Mouse (Mus musculus) lung, postnatal 36 days (tissue): ENCODE measurements at regions not wholly inside any gene's neighbourhood (a gene's known extent, or its start where the extent isn't known, plus 50 kb on each side); places are given as distances from the start of the nearest gene placed in this dataset.
A peak's percentile ranks its signal among the peaks of the same experiment; 100 is the strongest.

ENCODE experiments used
- DNase-seq: peaks from one replicate; pipeline ENCODE4 v3.0.0; 2022; ENCODE audit warnings: mixed read lengths

DNA sequence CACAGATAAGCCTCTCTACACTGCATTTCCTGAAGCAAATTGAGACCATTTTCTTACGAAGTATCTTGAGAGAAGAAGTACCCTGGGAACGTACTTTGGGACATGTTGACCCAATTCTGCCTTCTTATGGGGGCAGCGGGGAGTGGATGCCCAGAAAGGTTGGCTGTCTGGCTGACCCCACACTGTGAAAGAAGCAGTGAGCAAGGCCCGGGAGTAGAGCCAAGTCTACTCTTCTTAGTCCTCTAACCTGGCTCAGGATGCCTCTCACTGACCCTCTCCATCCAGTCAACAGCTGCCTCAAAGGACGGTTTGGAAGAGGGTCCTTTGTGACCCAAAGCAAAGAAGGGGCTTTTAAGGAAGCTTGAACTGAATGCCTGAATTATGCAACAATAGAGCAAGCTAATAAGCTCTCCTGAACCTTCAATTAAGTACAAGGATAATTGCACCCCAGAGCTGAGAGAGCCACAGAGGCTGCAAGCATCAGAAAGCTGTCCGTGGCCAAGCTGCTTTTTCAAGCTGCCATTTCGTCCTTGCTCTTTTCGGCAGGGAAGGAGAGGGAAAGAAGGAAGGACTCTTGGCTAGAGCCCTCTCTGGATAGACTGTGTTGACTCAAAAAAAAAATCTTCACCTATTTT lies 70.3 kb downstream of the Pctp start:
- DNase-seq = no peak

DNA sequence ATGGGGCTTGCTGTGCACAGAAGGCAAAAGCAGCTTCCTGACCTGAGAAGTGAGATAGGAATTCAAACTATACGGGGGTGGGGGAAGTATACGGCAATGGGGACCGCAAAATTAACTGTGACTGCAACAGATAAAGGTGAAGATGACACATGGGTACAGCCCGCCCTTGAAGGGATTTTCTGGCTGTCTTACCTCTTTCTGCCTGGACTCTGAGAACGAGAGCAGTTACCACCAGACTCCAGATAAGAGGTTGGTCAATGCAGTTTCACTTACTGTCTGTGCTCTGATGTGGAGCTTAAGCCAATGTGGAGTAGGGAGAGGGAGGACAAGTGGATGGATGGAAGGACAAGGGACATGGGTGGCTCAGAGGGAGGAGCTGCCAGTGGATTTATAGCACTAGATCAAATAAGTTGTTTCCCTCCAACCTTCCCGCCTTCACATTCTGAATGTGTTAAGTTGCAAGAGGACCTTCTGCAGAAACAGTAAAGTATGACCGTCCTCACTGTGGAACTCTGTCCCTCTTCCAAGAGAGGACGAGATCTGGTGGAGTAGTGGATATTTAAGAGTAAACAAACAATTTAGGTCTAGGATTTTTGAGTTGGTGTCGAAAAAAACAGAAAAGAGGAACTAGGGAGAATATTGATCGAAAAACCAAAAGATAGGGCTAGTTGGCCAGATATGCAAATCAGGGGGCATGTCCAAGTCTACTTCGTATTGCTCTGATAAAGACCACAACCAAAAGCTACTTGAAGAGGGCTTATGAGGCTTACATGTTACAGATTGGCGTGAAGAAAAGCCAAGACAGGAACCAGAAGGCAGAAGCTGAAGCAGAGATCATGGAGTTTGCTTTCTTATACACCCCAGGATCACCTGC lies 73.3 kb downstream of the Pctp start:
- DNase-seq = no peak

DNA sequence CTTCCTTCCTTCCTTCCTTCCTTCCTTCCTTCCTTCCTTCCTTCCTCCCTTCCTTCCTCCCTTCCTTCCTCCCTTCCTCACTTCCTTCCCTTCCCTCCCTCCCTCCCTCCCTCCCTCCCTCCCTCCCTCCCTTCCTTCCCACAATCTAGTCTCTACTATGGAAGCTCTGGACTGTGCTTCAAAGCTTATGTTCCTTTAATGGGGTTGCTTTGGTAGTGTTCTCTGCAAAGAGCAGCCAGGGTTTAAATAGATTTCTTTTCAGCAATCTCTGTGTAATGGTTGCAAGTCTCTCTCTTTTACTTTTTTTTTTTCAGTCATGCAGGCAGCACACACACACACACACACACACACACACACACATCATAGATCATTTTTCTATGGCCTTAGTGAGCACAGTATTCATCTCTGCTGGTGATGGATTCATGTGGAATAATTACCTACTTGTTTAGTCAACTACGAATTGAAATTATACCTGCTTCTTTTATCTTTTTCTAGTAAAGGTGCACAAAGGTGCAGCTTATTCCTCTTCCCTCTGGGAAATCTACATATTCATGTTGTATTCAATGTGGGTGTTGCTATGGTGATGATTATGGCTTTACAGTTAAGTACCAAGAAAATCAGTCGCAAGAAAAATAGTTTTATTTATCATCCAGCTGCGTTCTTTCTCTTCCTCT lies 75.1 kb downstream of the Pctp start:
- DNase-seq = no peak

GRCm38 (mm10) chr11:89922551-89922950 lies 80.1 kb downstream of the Pctp start:
- no peak for DNase-seq

DNA sequence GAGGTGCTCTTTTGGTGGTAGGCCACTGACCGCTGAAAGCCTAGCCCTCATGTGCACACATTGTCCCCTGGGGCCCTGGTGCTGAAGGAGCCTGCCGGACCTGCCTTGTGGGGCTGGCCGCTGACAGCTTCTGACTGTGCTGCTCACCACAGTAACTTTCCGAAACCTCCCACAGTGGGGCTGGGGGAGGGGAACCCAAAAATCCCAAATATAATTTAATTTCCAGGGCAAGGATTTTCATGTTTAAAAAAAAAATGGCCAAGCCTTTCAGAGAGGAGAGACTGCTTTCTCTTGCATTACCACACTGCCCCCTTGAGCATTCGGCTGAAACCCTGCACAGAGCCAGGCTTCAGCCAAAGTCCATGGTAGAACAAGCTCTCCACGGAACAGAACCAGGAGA lies 81.5 kb downstream of the Pctp start:
- DNase-seq = peak; percentile 51

DNA sequence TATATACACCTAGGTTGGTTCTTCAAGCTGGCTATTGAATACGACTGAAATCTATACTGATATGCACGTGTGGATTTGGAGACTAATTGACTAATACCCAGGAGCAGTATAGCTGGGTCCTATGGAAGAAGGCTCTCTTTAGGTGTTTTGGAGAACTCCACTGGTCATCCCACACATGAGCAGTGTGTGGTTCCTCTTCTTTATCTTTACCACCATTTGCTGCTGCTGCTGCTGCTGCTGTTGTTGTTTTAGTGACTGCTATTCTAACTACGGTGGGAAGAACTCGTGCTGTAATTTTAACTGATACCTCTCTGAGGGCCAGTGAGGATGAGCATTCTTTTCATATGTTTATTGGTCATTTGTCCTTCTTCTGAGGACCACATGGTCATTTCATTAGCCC lies 86.9 kb downstream of the Pctp start:
- DNase-seq = no peak

GRCm38 (mm10) chr11:89914577-89914976 lies 88.1 kb downstream of the Pctp start:
- DNase-seq = no peak

DNA sequence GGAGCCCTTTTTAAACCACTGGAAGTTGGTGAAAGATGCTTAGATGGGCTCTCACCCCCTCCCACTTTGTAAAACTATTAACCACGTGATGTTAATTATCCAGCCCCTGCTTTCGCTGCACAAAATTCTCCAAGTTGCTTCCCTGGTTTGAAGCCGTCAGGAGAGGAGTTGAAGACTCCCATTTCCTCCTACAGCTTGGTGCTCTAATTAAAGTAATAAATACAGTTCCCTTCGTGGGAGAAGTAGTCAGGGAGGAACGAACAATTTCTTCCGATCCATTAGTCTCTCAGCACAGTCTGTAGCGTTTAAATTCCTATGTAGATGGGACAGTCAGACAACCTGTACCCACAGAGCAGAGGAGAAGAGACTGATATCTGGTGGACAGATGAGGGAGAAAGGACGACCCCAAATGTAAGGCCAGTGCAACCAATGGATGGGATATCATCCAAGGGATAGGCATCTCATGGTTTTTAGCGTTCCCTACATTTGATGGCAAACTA lies 101.4 kb downstream of the Pctp start:
- no peak for DNase-seq

DNA sequence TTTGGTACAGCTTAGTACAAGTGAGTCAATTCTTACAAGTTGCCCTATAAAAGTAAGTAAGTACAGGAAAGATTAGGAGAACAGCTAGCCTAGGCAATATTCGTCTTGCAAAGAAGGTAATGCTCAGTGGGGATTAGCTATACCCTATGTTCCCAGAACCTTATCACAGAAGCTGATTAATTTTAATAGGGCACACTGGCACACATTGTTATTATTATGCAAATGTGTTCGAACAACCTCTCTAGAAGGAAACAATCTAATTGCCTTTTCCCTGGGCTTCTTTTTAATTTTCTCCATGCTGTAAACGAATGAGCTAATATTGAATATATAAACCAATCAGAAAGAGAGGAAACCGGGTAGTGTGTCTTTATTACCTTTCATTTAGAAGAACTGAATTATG lies 104.2 kb downstream of the Pctp start:
- DNase-seq = no peak

DNA sequence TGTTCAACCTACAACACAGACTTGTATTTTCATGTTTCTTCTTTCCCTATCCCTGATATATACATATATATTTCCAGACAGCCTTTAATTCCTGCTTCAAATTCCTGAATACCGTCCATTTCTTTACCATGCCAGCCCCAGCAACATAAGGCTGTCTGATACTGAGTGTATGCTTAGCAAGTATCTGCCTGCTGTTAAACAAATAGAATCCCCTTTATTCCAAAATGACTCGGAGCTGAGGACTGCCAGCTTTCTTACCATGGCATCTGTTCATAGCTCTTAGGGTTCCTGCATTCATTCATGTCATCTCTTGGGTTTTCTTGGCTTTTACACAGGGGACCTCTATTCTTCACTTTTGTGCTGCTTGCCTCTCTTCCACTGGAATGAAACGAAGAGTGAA lies 105.8 kb downstream of the Pctp start:
- DNase-seq = no peak

- DNase-seq = no peak
Measured at GRCm38 (mm10) chr11:89871587-89871986, 94.1 kb upstream of the Ankfn1 start.

GRCm38 (mm10) chr11:89867575-89867974 lies 90.1 kb upstream of the Ankfn1 start:
- no peak for DNase-seq

DNA sequence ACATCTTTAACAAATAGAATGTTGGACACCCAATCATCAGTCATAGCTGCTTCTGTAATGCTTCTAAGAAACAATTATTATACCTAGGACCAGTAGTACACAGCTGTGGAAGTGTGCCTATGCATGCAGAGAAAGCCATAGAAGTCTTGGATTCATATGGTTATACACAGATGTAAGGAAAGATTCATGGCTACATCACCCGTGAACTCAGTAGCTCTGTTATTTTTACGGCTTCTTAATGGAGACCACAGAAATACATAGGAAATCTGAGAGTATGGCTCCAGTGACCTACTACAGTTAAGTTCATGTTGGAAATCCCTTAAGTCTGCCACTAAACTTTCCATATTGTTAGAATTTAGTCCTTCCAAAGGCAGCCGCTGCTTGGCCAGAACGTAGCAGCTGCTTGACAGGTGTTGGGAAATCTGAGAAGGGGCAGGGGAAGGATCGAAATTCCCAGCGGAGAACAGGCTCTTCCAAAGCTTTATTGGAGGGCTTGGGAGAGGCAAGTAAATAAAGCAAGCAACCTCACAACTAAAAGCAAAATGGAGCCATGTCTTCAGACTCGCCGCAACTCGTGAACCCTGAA lies 78.8 kb upstream of the Ankfn1 start:
- DNase-seq = no peak

DNA sequence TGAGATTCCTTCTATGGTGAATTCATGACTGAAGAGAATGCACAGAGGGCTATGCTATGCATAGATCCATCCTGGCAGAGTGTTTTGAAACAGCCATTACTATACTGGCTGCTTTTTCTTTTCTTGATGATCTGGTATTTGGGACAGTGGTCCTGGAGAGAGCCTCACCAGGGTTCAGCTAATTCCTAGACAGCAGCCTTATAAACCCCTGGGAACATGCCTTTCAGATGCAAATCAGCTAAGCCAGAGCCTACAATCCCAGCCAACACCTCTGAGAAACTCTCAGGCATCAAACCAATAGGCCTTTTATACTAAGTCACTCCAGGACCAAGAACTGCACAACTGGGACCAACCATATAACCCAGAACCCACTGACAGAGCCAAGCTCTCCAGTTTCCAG lies 64.4 kb upstream of the Ankfn1 start:
- no peak for DNase-seq

DNA sequence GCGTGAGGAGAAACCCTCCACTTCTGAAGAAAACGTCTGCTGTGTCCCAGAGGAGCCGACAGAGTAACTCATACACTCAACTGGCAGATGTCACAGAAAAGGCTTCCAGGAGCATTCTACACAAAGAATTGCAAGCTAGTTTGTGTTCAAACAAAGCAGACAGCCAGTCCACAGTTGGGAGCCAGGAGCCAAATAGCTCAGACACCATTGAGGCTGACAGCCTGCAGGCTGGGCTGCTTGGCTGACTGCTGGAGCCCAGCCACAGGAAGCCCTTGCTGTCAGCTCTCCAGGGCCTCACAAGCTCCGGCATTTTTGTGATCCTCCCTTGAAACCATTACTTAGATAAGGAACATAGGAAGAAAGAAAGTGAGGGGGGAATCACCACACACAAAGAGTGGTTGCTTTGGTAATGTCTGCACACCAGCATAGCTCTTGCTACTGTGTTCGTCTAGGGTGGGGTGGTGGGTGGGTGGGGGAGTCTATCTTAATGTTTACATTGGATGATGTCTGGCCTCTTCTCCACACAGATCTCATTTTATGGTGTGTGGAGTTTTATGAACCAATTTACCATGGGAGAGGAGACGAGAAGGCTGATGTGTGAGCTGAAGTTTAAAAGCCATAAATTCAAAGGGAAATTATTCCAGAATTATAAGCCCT lies 62.3 kb upstream of the Ankfn1 start:
- DNase-seq = peak; percentile 15

DNA sequence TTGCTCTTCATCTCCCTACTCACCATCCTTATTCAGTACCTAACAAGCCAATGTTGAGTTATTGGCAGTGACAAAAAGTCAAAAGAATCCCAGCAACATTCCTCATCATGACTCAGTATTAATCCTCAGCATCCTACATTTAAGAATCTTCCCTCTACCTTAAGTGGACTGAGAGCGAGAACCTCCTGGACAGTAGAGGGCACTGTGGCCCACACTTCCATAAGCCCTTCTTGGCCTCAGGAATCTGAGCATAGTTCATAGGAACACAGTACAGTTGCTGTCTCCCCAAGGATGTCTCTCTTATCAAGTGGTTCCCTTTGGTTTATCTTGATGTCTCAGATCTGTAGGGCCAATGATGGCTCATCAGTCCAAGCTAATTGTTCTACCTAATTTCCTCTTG lies 60.5 kb upstream of the Ankfn1 start:
- no peak for DNase-seq

DNA sequence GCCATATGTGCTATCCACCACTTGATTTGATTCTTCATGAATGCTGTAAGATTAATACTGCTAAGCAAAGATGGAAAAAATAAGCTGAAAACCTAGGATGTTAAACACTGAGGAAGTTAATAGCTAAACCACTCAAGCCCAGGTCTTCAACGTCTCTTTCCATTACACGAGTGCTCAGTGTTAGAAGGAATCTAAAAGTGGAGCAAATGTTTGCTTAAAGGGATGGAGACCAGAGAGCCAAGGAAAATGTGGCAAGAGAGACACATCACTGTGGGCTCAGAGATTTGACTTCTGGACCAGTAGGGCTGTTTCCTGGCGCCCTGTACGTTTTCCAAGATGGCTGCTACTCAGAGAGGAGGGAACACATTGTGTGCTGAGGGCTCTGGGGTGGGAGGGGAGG lies 59.4 kb upstream of the Ankfn1 start:
- DNase-seq = no peak

- no peak for DNase-seq
Measured at GRCm38 (mm10) chr11:89834068-89834467, 56.6 kb upstream of the Ankfn1 start.

GRCm38 (mm10) chr11:89831577-89832110 lies 54.2 kb upstream of the Ankfn1 start:
- no peak for DNase-seq
